Mouse (Mus musculus): ENCODE data around the gene Susd3.

The Susd3 gene

DNA sequence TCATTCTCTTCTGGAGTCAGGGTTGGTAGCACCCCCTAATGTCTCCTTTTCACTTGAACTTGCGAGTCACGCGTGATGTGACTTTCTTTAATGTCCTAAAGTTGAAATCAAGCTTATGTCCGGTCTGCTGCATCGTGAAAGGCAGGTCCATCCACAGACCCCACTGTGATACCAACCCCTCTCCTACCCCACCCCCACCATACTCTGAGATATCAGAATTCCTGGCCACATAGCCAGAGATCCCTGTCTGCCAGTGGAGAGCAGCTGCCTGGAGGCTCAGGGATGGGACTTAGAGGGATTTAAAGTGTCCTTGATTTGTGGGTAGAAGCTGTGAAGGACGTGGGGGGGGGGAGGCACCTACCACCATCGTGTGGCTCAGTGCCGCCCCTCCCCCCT is at the start of gene Susd3:
Susd3 (minus strand) TSS at position 240 of the 396 bp plus-strand sequence.
- DNase-seq (ENCODE audit: low read depth, low spot score): no peak

DNA sequence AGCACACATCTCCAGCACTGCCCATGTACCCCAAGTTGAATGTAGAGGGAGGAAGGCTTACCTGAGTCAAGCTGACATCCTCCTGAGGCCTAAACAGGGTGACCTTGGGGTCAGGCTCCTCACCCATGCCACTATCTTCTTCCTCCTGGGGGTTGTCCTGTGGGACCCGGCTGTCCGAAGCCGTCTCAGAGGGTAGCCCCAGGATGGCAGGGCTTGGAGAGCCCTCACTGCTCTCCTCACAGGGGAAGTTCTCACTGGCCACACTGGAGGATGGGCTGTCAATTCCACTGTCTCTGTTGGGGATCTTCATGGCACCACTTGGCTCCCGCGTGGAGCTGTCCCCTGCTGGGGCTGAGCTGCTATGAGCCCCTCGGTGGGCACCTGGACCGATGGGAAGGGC is 47.8 kb upstream of the Susd3 start:
- DNase-seq (ENCODE audit: low read depth, low spot score): no peak

DNA sequence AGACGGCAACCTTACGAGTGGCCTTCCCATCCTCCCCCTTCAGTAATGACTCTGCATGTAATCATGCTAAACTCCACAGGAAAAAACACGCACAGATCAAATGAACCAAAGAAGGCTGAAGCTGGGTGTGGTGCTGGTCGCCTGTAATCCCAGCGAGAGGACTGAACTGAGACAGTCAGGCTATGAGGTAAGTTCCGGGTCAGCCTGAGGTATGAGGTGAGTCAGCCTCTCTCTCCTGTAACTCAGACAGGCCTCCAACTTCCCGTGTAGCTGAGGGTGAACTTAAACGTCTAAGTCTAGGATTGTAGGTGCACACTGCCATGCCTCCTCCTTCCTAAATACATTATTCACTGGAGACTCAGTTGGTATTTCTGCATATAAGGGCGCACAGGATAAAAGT is 45.6 kb upstream of the Susd3 start:
- DNase-seq (ENCODE audit: low read depth, low spot score): peak; percentile 30

DNA sequence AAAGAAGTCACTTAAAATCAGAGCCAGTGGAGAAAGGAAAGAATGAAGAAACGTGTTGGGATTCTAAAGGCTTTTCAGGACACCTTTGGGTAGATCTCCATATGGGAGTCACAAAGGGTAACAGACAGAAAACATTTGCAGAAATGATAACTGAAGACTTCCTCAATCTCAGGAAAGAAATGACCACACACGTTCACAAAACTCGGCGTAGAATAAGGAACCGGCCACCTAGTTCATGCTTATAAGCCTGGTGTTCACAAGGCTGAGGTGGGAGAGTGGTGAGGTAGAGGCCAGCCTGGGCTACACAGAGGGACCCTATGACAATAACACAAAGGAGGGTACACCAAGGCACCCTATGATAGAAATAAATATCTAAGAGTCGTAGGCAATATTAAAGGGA is 43.4 kb upstream of the Susd3 start:
- no peak for DNase-seq (ENCODE audit: low read depth, low spot score)

DNA sequence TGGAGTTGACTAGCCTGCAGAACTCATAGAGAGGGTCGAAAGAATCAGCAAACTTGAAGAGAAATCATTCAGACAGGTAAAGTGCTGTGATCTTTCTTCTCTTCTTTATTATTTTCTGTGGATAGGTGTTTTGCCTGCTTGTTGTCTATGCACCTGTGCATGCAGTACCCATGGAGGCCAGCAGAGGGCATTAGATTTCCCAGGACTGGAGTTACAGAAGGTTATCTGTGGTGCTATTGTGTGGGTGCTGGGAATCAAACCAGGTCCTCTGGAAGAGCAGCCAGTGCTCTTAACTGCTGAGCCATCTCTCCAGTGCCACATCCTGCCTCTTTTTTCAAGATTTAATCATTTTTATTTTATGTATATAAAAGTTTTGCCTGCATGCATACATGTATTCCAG is 42.9 kb upstream of the Susd3 start:
- DNase-seq (ENCODE audit: low read depth, low spot score): peak; percentile 60

DNA sequence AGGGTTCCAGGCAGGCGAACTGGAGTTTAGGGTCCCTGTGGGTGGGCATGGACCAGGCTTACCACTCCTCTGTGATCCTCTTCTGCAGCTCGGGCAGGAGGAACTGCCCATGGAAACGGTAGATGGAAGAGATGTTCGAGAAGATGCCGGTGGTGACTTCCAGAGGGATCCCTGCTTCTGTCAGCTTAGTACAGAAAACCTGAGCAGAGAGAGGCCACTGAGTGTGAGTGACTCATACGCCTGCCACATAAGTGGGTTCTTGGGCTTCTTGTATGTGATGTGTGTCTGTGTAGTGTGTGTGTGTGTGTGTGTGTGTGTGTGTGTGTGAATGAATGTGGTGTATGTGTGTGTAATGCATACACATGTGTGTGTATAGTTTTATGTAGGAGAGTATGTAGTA is 38.7 kb upstream of the Susd3 start:
- no peak for DNase-seq (ENCODE audit: low read depth, low spot score)

DNA sequence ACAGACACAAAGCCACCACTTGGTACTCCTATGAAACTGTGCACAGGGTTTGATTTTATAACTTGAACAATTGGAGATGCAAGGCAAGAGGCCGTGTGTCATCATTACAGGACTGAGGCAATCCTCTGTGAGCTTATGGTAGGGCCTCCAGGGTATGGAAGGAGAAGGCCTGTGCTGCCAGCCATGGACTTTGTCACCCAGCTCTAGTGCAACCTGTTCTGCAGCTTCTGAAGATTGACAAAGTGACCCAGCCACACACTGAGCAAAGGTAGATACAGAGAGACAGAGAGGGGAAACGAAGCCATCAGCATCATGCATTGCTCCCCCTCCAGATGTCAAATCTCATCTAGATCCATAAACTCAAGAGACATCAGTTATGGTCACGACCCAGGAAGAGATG is 38.2 kb upstream of the Susd3 start:
- no peak for DNase-seq (ENCODE audit: low read depth, low spot score)

DNA sequence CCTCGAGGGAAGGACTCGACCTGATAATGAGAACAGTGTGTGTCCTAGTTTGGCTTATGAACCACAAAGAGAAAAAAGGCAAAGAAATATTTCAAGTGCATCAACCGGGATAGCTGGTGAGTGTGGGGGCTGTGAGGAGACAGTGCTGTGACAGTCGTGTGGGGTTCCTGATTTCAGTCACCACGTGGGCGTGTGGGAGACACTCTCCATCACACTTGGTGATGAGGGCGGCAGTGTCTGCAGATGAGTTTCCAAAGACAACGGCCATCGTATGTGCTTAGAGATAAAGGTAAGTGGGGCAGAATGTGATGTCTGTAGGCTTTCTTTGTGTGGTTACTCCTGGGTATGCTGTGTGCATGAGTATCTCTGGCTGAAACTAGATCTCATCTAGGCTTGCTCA is 35.2 kb upstream of the Susd3 start:
- DNase-seq (ENCODE audit: low read depth, low spot score): peak; percentile 30

DNA sequence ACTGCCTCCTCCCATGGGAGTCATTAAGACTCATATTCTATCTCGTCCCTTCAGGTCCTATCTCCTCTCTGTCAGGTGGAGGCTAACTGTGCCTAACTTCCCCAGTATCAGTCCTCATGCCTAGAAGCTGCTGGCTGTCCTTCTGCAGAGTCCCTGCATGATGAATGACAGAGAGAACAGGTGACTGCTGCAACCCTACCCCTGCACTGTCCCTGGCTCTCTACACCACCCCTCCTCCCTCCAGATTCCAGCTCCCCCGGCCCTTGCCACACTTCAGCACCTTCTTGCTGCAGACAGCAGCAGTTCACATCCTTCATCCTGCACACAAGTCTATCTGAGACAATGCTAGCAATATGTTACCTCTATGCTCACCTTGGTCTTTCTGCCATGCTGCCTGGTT is 33.7 kb upstream of the Susd3 start:
- DNase-seq (ENCODE audit: low read depth, low spot score): no peak

DNA sequence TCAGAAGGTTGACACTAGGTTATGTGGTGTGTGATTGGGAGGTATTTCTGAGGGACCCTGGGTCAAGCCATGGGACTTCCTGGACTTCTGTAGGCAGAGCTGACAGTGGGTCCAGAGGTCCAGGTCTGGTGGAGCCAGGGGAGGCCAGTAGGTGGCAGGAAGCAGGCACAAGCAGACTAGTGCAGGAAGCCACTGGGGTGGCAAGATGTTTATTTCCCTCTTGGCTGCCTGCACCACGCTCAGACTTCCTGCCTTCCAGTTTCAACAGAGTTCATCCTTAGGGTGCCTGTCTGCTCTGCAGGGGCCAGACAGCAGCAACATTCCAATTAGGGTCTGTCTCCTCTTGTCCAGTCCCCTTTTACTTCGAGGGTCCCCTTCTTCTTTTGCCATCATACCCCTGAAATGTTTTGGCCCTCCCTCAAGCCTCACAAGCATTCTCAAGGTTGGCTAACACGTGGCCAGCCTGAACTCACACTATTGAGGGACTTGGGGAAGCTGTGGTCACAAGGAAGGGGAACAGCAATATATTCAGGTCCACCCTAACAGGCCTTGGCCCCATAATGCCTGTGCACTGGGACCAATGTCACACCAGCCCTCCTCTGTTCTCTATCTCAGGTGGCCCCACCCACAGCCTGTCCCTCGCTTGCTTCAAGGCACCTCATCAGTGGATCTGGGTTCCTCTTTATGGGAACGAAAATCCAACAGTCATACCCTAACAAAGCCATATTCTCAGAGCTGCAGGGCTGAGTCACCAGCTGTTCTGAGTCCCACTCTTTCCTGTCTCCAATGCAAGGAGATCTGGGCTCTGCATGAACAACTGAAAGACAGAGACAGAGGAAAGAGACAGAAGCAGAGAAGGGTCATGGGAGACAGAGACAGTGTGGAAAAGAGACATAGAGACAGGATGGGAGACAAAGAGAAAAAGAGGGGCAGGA is 23.6 kb upstream of the Susd3 start:
- DNase-seq (ENCODE audit: low read depth, low spot score): peak; percentile 44

DNA sequence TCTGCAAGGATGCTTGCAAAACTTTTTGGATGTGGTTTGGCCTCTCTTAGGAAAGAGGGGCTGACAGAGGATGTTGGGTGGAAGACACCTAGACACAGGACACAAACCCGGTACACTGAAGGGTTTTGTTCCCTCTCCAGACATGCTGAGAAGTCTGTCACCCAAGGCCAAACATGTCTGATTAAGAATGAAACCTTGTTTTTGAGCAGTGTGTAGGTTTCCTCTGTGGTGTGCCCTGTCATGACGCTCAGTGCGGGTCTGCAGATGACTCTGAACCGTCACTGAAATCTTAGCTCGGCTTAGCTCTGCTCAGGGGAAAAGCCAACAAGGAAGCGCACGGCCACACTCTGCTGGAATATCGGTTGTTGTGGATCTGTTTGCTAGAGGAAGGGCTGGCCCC is 22.0 kb upstream of the Susd3 start:
- peak; percentile 59 for DNase-seq (ENCODE audit: low read depth, low spot score)

DNA sequence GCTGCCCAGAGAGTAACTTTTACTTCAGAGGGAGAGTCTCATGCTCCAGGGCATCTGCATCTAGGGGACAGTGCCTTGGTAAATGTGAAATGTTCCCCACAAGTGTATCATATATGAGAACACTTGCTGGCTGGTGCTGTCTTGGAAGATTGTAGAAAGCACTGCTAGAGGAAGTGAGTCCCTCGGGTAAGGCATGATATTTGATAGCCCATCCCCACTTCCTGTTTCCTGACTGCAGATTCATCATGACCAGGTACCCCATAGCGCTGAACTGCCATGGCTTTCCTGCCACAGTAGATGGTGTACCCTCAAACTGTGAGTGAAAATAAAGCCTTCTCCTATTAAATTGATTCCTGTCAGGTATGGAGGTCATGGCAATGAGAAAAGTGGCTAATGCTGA is 19.1 kb upstream of the Susd3 start:
- DNase-seq (ENCODE audit: low read depth, low spot score): peak; percentile 39

DNA sequence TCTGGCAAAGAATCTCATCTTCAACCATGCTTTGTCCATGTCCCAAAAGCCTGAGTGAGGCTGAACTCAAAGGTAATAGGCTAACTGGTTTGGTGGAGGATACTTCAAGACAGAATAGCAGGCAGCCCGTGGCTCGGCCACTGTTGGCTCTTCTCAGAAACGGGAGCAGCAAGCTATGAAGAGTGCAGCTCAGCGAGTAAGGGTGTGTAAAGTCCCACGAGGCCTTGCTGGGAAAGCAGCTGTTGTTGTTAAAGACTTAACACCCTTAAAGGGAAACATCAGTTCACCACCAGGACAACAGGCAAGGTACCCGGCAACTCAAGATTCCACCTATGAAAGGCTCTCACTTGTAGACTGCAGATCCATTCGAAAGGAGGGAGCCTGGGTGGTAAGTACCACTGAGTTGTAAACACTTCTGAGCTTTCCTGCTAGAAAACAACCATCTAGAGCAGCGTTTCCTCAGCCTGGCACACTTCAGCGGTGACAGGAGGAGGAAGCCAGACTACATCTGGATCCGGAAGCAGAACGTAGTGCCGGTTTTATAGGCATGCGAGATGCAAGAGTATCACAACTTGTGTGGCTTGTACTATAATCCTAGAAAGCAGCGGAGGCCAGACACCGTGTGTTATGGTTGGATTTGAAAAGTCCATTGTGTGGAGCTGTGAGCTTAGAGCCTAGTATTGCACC is 11.7 kb upstream of the Susd3 start:
- DNase-seq (ENCODE audit: low read depth, low spot score): peak; percentile 34

DNA sequence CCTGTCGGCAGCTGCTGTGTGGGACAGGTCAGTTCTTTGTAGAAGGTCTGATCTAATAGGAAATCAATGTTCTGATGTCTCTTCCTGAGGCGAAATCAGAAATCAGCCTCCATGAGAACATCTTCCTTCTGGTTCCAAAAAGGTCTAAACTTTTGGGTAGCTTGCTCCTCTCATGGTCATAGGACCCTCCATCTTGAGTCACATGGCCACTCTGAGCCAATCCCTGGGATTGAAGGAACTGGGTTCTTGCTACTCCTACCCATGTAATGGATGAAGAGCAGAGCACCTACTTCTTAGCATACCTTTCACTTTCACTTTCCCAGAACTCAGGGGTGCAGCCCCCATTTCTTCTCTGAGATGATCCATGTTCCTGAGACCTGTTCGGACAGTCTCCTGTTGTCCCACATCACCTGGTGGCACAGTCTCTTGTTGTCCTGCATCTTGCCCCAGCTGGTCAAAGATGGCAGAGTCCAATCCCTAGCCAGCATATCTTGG is 9.4 kb upstream of the Susd3 start:
- DNase-seq (ENCODE audit: low read depth, low spot score): no peak

DNA sequence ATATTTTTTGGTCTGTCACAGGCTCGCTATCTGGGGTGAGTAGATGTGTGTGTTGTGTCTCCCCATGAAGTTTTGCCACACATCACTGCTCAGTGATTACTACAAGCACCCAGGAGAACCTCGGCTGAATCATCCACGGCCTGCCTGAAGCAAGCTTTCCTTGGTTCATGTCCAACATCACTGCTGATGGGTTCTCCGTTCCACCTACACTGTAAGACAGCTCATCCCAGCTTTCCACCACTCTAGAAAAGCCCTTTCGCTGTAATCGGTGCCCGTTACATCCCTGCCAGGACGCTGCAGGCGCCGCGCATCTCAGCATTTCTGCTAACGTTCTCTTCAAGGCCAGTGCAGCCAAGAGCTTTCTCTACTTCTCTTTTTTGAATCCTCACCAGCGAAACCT is 4.2 kb upstream of the Susd3 start:
- no peak for DNase-seq (ENCODE audit: low read depth, low spot score)

DNA sequence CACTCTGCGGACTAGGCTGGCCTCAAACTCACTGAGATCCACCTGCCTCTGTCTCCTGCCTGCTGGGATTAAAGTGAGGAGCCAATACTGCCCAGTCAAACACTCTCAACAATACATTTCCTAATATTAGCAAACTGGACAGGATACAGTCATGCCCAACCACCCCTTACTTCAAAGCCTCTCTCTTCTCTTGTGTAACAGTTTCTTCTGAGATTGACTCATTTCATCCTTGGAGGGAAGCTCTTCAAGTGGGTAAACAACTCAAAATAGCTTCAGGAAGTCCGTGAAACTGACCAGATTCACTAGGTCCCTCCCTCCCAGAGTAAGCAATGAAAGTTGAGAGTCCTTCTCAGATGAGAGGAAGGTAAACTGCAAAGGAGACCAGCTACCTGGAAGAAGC is 3.6 kb upstream of the Susd3 start:
- DNase-seq (ENCODE audit: low read depth, low spot score): no peak

DNA sequence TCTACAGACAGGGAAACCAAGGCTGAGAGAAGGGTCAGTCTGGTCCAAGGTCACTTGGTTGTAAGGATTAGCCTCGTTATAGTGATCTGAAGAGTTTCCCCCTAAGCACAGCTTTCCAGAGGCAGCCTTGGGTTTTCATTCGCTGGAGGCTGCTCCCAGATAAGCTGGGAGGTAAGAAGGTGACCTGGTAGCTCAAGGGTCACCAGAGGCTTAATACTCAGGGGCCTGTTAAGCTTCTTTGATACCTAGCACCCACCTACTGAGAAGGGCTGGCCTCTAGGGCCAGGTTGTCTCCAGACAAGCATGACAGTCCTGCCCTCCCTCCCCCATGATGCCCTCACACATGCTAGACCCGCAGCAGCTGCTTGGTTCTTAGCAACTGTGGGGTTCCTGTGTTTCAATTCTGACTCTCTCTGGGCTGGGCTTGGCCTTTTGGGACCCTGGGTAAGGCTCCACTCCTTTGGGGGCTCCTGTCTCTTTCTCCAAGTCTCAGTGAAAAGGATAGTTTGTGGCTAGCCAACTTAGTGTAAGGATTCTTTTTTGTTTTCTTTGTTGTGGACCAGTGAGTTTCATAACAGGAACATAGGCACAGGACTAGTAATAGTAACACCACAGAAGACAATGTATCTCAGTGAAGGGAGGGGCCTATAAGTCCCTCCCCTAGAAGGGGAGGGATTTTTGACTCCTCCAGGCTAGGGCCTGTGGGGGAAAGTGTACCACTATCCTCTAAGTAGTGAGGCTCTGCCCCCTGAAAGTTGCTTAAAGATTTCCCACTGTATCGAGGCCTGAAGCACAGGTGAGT is 2.4 kb upstream of the Susd3 start:
- no peak for DNase-seq (ENCODE audit: low read depth, low spot score)

DNA sequence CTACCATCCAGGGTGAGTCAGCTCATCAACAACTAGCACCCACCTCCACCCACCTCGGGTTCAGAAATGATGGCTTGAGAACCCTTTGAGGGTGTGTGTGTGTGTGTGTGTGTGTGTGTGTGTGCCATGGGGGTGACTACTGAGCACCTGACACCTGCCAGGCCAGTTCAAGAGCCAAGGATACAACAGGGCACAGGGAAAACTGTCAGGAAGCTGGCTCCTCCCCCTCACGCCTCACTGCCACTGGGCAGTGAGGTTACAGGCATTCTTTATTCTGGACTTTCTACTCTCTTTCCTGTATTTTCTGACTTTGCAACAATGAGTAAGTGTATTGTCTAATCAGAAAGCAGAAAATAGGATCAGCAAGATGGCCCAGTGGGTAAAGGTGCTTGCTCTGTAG is 1.1 kb upstream of the Susd3 start:
- no peak for DNase-seq (ENCODE audit: low read depth, low spot score)

DNA sequence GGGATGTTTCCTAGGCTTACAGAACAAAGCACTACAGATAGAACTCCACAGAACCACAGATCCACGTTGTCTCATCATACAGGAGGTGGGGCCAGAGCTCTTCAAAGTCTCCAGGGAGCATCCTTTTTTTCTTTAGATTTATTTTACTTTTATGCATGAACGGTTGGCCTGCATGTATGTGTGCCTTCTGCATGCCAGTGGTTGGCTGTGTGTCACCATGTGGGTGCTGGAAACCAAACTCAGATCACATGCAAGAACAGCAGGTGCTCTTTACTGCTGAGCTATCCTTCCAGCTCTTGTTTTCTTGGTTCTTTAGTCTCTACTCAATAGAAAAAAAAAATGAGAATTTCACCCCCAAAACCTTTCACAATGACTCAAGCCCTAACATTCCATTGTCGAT is 417 bp upstream of the Susd3 start:
- peak; percentile 53 for DNase-seq (ENCODE audit: low read depth, low spot score)

DNA sequence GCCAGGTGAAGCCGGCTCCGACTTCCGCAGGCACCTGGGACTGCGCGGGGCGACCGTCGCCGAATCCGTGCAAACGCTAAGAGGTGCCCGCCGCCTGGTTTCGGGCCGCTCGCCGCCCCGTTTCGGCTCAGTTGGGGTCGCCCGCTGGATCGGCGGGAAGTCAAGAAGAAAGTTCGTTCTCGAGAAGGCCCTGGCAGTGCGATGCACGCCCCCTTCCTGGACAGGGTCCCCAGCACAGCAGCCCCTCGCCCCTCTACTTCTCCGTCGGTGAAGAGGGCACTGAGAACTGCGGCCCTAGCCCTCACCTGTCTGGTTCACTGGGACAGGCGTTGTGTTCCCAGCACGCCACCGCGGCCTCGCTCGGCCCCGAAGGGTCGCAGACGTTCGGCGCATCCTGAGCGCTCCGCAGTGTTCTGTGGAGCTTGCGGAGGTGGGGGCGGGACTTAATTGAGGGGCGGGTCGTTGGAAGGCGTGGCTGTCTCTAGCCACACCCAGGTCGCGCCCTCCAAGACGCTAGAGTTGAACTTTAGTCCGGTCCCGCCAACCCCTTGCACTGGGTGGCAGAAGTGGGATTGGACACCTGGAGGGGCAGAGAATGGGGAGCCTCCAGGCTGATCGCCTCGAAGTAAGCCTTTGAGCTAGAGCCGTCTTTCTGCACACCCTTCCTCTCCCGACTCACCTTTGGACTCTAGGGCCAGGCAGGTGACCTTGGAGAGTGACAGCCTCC is 603 bp downstream of the Susd3 start:
- peak; percentile 86 for DNase-seq (ENCODE audit: low read depth, low spot score)

DNA sequence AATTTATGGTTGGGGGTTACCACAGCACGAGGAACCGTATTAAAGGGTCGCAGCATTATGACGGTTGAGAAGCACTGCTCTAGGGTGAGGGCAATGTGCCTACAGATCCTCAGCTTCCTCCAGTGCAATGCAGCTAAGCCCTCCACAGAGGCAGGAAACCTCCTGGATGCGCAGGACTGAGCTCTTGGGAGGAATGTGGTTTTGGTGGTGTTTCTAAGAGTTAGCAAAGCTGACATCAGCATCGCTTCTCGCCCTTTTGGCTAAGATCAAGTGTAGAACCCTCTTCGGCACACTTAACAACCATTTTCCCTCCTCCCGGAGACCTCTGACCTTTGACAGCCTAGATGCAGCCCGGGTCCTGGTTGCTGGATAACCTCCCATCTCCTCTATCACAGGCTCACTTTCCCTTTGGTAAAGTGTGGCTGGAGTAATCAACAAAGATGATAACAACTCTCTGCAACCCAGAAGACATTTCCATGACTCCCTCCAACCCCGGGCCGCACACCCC is 1.2 kb downstream of the Susd3 start:
- DNase-seq (ENCODE audit: low read depth, low spot score): peak; percentile 47

All from CD4-positive helper T cell, adult 2 months (primary cell).